Mouse (Mus musculus) frontal cortex, postnatal 25 days (tissue): ENCODE results near the gene Ppp1r8.
A peak's percentile ranks its signal among the peaks of the same experiment; 100 is the strongest.

Source experiments
- DNase-seq, 2 experiments: peaks; one replicate each; pipeline ENCODE4 v3.0.0; 2022; ENCODE audit warnings: low spot score in 2 of 2

Gene Ppp1r8

GRCm38 (mm10) chr4:132842970-132843704, at the start of gene Ppp1r8:
Ppp1r8 (minus strand) TSS chr4:132843169.
- peak; percentile 73 to 80 for DNase-seq

- DNase-seq: no peak
Observed at GRCm38 (mm10) chr4:132884844-132885374, 41.9 kb upstream of the Ppp1r8 start.

GRCm38 (mm10) chr4:132884064-132884843, 41.3 kb upstream of the Ppp1r8 start, which contains the start of gene Stx12:
Stx12 (minus strand) TSS chr4:132884509.
- peak; percentile 69 to 80 for DNase-seq

- no peak for DNase-seq
Observed at GRCm38 (mm10) chr4:132883561-132884063, 40.6 kb upstream of the Ppp1r8 start.

GRCm38 (mm10) chr4:132874363-132875097, 31.6 kb upstream of the Ppp1r8 start:
- no peak for DNase-seq

- no peak for DNase-seq
Observed at GRCm38 (mm10) chr4:132873481-132874362, 30.8 kb upstream of the Ppp1r8 start.

- DNase-seq: no peak
Observed at GRCm38 (mm10) chr4:132871116-132871515, 28.1 kb upstream of the Ppp1r8 start.

- no peak for DNase-seq
Observed at GRCm38 (mm10) chr4:132864856-132865255, 21.9 kb upstream of the Ppp1r8 start.

- DNase-seq: no peak
Observed at GRCm38 (mm10) chr4:132863012-132863411, 20.0 kb upstream of the Ppp1r8 start.

GRCm38 (mm10) chr4:132860880-132861279, 17.9 kb upstream of the Ppp1r8 start:
- DNase-seq: no peak

- no peak for DNase-seq
Observed at GRCm38 (mm10) chr4:132843705-132844071, 719 bp upstream of the Ppp1r8 start.

- peak in 1 of 2 experiments; percentile 11 for DNase-seq
Observed at GRCm38 (mm10) chr4:132842281-132842906, 575 bp downstream of the Ppp1r8 start.

GRCm38 (mm10) chr4:132841493-132841892, 1.5 kb downstream of the Ppp1r8 start:
- DNase-seq: no peak

GRCm38 (mm10) chr4:132823614-132824366, 19.2 kb downstream of the Ppp1r8 start:
- DNase-seq: peak; percentile 57 to 58

- DNase-seq: no peak
Observed at GRCm38 (mm10) chr4:132818442-132818841, 24.5 kb downstream of the Ppp1r8 start.

GRCm38 (mm10) chr4:132816855-132817254, 26.1 kb downstream of the Ppp1r8 start:
- DNase-seq: no peak

GRCm38 (mm10) chr4:132816404-132816803, 26.6 kb downstream of the Ppp1r8 start:
- DNase-seq: no peak

- DNase-seq: peak in 1 of 2 experiments; percentile 42
Observed at GRCm38 (mm10) chr4:132809621-132810020, 33.3 kb downstream of the Ppp1r8 start.
